Mouse (Mus musculus) kidney, adult 2 months (tissue): ENCODE data around the gene Gm49361. TPM values are rescaled to one million over a fixed set of nuclear protein-coding genes. Genes with fewer than 3 reads are reported as not detected.
"Not testable (repeated sequence)": the region's sequence is repeated elsewhere in the genome, so short reads cannot be mapped to it uniquely, and the experiment has no call there.

ENCODE experiments used
- DNase-seq: peaks from one replicate; pipeline ENCODE4 v3.0.0; 2021
- H3K27ac ChIP-seq: fragments of 200-500 bp; 2 replicates; pipeline ENCODE4 v1.5.1; 2012; ENCODE audit warnings: low read depth, low read length, control low read depth, inconsistent platforms; ENCODE audit not compliant: insufficient read depth
- H3K27me3 ChIP-seq: fragments of 200-500 bp; replicated peaks from 2 replicates; pipeline ENCODE4 v1.6.1; 2012; ENCODE audit warnings: mild to moderate bottlenecking, moderate library complexity, low read length, inconsistent platforms; ENCODE audit not compliant: control insufficient read depth, insufficient read depth
- H3K36me3 ChIP-seq: fragments of 200-500 bp; 2 replicates; pipeline ENCODE4 v1.6.1; 2012; ENCODE audit warnings: mild to moderate bottlenecking, moderate library complexity, low read length, inconsistent platforms; ENCODE audit not compliant: control insufficient read depth, insufficient read depth
- H3K4me1 ChIP-seq: fragments of 200-500 bp; 2 replicates; pipeline ENCODE4 v1.6.1; 2011; ENCODE audit warnings: low read length; ENCODE audit not compliant: control insufficient read depth, insufficient read depth
- H3K4me3 ChIP-seq: fragments of 200-500 bp; 2 replicates; pipeline ENCODE4 v1.5.1; 2011; ENCODE audit warnings: mild to moderate bottlenecking, low read depth, low read length, control low read depth; ENCODE audit not compliant: insufficient read depth
- CTCF ChIP-seq: fragments of 200-500 bp; conservative IDR thresholded peaks from 2 replicates; pipeline ENCODE4 v1.5.1; 2011; ENCODE audit warnings: low read depth, mild to moderate bottlenecking, control low read depth, low read length, moderate library complexity, mixed read lengths; ENCODE audit not compliant: insufficient read depth, insufficient read length
- POLR2A ChIP-seq: fragments of 200-500 bp; IDR thresholded peaks from one replicate; pipeline ENCODE4 v1.6.1; 2011; ENCODE audit warnings: low read depth, low read length, control low read depth
- WGBS: fragments of 180-500 bp; shearing (Covaris S2); methylation state at CpG from one replicate; pipeline ENCODE4 v1.1.7; 2018; 5-methylcytosine and 5-hydroxymethylcytosine counted together
- polyA plus RNA-seq: library from polyadenylated mRNA; depleted of rRNA; stranded (reverse); fragments of >200 nt; gene quantifications from 2 replicates; pipeline ENCODE4 v1.2.3, GENCODE M21; 2012

Gm49361 gene
- polyA plus RNA-seq, 1 experiment: not detected

GRCm38 (mm10) chr14:57691316-57691715 lies 54.6 kb downstream of the Gm49361 start:
- WGBS: 95% methylated on average over 24 of the region's 24 CpGs
- Histone ChIP-seq H3K36me3 (peaks cover 4% of the 10 kb centered on the region), H3K4me3 (no peak overlapping the region), H3K27me3 (no peaks in the 10 kb centered on the region), H3K27ac (no peak overlapping the region), H3K4me1 (no peaks in the 10 kb centered on the region)
- TF ChIP-seq CTCF (no peak), POLR2A (no peak)
- DNase-seq: no peak

- Histone ChIP-seq H3K4me1 (no peaks in the 10 kb centered on the region), H3K36me3 (peaks cover 4% of the 10 kb centered on the region; the same call in 1 of the 2 replicates), H3K27ac (no peak overlapping the region), H3K27me3 (no peaks in the 10 kb centered on the region), H3K4me3 (no peak overlapping the region)
- 95% methylated on average over 8 of the region's 8 CpGs for WGBS
- no peak for TF ChIP-seq POLR2A
- no peak for TF ChIP-seq CTCF
- no peak for DNase-seq
Observed at GRCm38 (mm10) chr14:57690681-57691080, 55.2 kb downstream of the Gm49361 start.

DNA sequence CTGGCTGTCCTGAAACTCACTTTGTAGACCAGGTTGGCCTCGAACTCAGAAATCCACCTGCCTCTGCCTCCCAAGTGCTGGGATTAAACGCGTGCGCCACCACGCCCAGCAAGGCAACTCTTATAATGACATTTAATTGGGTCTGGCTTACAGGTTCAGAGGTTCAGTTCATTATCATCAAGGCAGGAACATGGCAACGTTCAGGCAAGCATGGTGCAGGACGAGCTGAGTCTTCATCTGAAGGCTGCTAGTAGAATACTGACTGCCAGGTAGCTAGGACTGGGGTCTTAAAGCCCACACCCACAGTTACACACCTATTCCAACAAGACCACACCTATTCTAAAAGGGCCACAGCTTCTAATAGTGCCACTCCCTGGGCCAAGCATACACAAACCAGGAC lies 57.8 kb downstream of the Gm49361 start:
- 96% methylated on average over 7 of the region's 7 CpGs for WGBS
- not testable (repeated sequence) for H3K4me3 ChIP-seq, H3K27ac ChIP-seq, H3K4me1 ChIP-seq, H3K36me3 ChIP-seq, H3K27me3 ChIP-seq, DNase-seq

GRCm38 (mm10) chr14:57687441-57687840 lies 58.5 kb downstream of the Gm49361 start:
- Histone ChIP-seq H3K4me1 (no peaks in the 10 kb centered on the region), H3K27me3 (no peaks in the 10 kb centered on the region), H3K4me3 (no peak overlapping the region), H3K27ac (no peak overlapping the region), H3K36me3 (peaks cover 3% of the 10 kb centered on the region; the same call in 1 of the 2 replicates)
- whole genome bisulfite sequencing: 87% methylated on average over 5 of the region's 5 CpGs
- no peak for TF ChIP-seq POLR2A
- no peak for TF ChIP-seq CTCF
- no peak for DNase-seq

- no peak overlapping the region for H3K27ac ChIP-seq
- H3K36me3 ChIP-seq: peaks cover 3% of the 10 kb centered on the region; the same call in 1 of the 2 replicates
- DNase-seq: no peak
- H3K4me3 ChIP-seq: no peak overlapping the region
- no peak for TF ChIP-seq POLR2A
- no peak for TF ChIP-seq CTCF
- H3K4me1 ChIP-seq: no peaks in the 10 kb centered on the region
- 85% methylated on average over 6 of the region's 6 CpGs for WGBS
- no peaks in the 10 kb centered on the region for H3K27me3 ChIP-seq
Observed at GRCm38 (mm10) chr14:57686647-57687046, 59.3 kb downstream of the Gm49361 start.

GRCm38 (mm10) chr14:57684579-57684978 lies 61.3 kb downstream of the Gm49361 start:
- peak; percentile 74 for DNase-seq
- Histone ChIP-seq H3K27ac (no peak overlapping the region), H3K4me1 (no peaks in the 10 kb centered on the region), H3K36me3 (no peaks in the 10 kb centered on the region), H3K27me3 (no peaks in the 10 kb centered on the region), H3K4me3 (no peak overlapping the region)
- WGBS: 11% methylated on average over 1 of the region's 1 CpGs
- TF ChIP-seq POLR2A: no peak
- peak; percentile 72 for TF ChIP-seq CTCF

DNA sequence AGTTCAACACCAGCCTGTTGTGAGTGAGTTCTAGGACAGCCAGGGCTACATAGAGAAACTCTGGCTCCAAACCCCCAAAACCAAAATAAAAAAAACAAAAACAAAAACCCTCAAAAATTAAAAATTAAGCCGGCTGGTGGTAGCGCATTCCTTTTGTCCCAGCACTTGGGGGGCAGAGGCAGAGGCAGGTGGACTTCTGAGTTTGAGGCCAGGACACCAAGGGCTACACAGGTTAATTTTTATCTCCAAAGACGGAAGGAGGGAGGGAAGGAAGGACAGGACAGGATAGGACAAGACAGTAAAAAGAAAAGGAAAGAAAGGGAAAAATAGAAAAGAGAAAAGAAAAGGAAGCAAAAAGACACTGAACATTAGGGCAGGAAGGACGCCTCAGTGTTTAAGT lies 63.2 kb downstream of the Gm49361 start:
- no peak overlapping the region for H3K4me3 ChIP-seq
- peak; percentile 58 for DNase-seq
- TF ChIP-seq CTCF: no peak
- no peak for TF ChIP-seq POLR2A
- 62% methylated on average over 4 of the region's 4 CpGs for WGBS
- H3K27me3 ChIP-seq: no peaks in the 10 kb centered on the region
- no peaks in the 10 kb centered on the region for H3K36me3 ChIP-seq
- H3K4me1 ChIP-seq: no peaks in the 10 kb centered on the region
- H3K27ac ChIP-seq: no peak overlapping the region
